Mouse (Mus musculus) ES-E14 (cell line): ENCODE results near the gene Fastkd5.

Experiments used
- CHD2 ChIP-seq: IDR thresholded peaks from 2 replicates; pipeline ENCODE4 v1.6.1; 2014; ENCODE audit warnings: mild to moderate bottlenecking, low read depth, low read length, inconsistent platforms
- HCFC1 ChIP-seq: IDR thresholded peaks from 2 replicates; pipeline ENCODE4 v1.6.1; 2012; ENCODE audit warnings: low read length, inconsistent platforms, borderline replicate concordance; ENCODE audit not compliant: insufficient read depth
- MAFK ChIP-seq: IDR thresholded peaks from 2 replicates; pipeline ENCODE4 v1.6.1; 2014; ENCODE audit warnings: mild to moderate bottlenecking, low read depth, low read length, inconsistent platforms; ENCODE audit not compliant: insufficient read depth
- ZNF384 ChIP-seq: IDR thresholded peaks from 2 replicates; pipeline ENCODE4 v1.6.1; 2012; ENCODE audit warnings: low read depth, low read length, inconsistent platforms

DNA sequence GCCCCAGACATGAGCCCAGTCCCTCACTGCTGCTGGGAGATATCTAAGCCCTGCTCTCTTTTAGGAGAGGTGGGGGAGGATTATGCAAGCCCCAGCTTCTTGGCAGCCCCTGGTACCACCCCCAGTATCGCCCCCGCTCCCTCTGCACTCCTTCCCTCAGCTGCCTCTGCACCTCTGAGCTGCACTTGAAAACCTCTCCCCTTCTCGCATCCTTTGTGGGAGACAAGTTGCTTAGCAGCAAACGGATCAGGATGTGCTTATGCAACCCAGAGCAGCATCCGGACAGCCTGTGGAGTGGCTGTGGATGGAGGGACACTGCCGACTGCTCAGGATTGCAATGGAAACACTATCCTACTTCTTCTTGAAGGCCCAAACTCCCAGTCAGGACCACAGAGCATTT is 27.7 kb upstream of the Fastkd5 start:
- TF ChIP-seq CHD2: no peak
- no peak for TF ChIP-seq ZNF384
- TF ChIP-seq HCFC1: no peak
- TF ChIP-seq MAFK: no peak
